Mouse (Mus musculus) myocyte (in vitro differentiated cells): ENCODE measurements around the gene Catsperd.
A peak's percentile ranks its signal among the peaks of the same experiment; 100 is the strongest.

Experiments used
- E2F4 ChIP-seq: IDR thresholded peaks from one replicate; pipeline ENCODE4 v1.6.1; 2011; ENCODE audit warnings: mild to moderate bottlenecking, control low read depth, moderate library complexity; ENCODE audit not compliant: insufficient read depth
- MYOG ChIP-seq, 3 experiments: IDR thresholded peaks; one replicate each; pipeline ENCODE4 v1.6.1; 2011; ENCODE audit warnings: control low read depth in 2 of 3, low read depth in 2 of 3, mild to moderate bottlenecking in 2 of 3; ENCODE audit not compliant: insufficient read length in 2 of 3, control insufficient read depth in 1 of 3, insufficient read depth in 1 of 3
- POLR2A ChIP-seq: IDR thresholded peaks from one replicate; pipeline ENCODE4 v1.6.1; 2011; ENCODE audit warnings: low read depth, mild to moderate bottlenecking, control low read depth, moderate library complexity; ENCODE audit not compliant: insufficient read length
- POLR2AphosphoS2 ChIP-seq: IDR thresholded peaks from one replicate; pipeline ENCODE4 v1.6.1; 2011; ENCODE audit warnings: low read depth, control low read depth; ENCODE audit not compliant: insufficient read length
- USF1 ChIP-seq: IDR thresholded peaks from one replicate; pipeline ENCODE4 v1.6.1; 2011; ENCODE audit warnings: low read depth, mild to moderate bottlenecking, control low read depth, moderate library complexity

- peak; percentile 41 for TF ChIP-seq POLR2A
- TF ChIP-seq MYOG (IDR thresholded peaks at IDR 0.05; ENCODE audit: control insufficient read depth in 1 of 3, insufficient read depth in 1 of 3, insufficient read length in 2 of 3, low read depth in 2 of 3), result no peak
- TF ChIP-seq POLR2AphosphoS2, result peak; percentile 29
- TF ChIP-seq USF1, result no peak
- no peak for TF ChIP-seq E2F4
These were observed 19.2 kb upstream of the Catsperd start for GRCm38 (mm10) chr17:56608699-56609098.
